Mouse (Mus musculus): ENCODE measurements at regions not wholly inside any gene's neighbourhood (a gene's known extent, or its start where the extent isn't known, plus 50 kb on each side); places are given as distances from the start of the nearest gene placed in this dataset.

DNA sequence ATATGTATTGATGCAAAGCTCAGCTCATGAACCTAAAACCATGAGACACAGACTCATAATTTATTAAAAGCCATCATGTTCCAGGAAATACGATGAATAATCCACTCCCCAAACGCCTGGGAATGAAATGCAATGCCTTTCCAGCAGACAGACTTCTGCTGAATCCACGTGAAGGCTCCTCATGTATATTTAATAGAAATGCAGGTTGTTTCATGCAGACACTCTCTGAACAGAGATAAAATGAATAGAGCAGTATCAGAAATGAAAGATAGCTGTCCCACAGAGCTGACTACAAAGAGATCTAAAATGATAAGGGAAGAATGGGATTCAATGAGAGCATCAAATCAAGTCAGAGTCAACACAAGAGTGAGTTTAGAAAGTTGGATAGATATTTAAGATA lies 376.3 kb upstream of the Lrfn5 start:
- no peak for DNase-seq

GRCm38 (mm10) chr12:61175331-61175730 lies 347.6 kb upstream of the Lrfn5 start:
- peak; percentile 61 for DNase-seq

Data from embryo, embryonic 11 days (tissue).